Mouse (Mus musculus) kidney, adult 8-10 months (tissue): Measurements from ENCODE around the gene Cyp19a1.

Source experiments
- DNase-seq, 2 experiments: peaks; one replicate each; pipeline ENCODE4 v3.0.0; 2022

Gene Cyp19a1

GRCm38 (mm10) chr9:54268010-54268409, at the start of gene Cyp19a1:
Cyp19a1 (minus strand) TSS chr9:54268110.
- DNase-seq, result no peak

GRCm38 (mm10) chr9:54316363-54316762, 48.5 kb upstream of the Cyp19a1 start:
- no peak for DNase-seq

GRCm38 (mm10) chr9:54308751-54309358, 40.9 kb upstream of the Cyp19a1 start:
- DNase-seq, result no peak

GRCm38 (mm10) chr9:54308209-54308608, 40.3 kb upstream of the Cyp19a1 start:
- no peak for DNase-seq

- DNase-seq, result no peak
These were observed 33.3 kb upstream of the Cyp19a1 start for GRCm38 (mm10) chr9:54301255-54301654.

- DNase-seq, result peak in 1 of 2 experiments; percentile 3
These were observed 31.9 kb upstream of the Cyp19a1 start for GRCm38 (mm10) chr9:54299792-54300191.

GRCm38 (mm10) chr9:54299389-54299788, 31.5 kb upstream of the Cyp19a1 start:
- no peak for DNase-seq

- no peak for DNase-seq
These were observed 19.9 kb upstream of the Cyp19a1 start for GRCm38 (mm10) chr9:54287804-54288203.

- DNase-seq, result no peak
These were observed 18.5 kb upstream of the Cyp19a1 start, which contains the start of gene Gldn for GRCm38 (mm10) chr9:54286331-54286987. Gldn (plus strand) TSS chr9:54286486.

- no peak for DNase-seq
These were observed 11.2 kb upstream of the Cyp19a1 start for GRCm38 (mm10) chr9:54279046-54279589.

GRCm38 (mm10) chr9:54275283-54275682, 7.4 kb upstream of the Cyp19a1 start:
- DNase-seq, result no peak

GRCm38 (mm10) chr9:54270889-54271288, 3.0 kb upstream of the Cyp19a1 start:
- no peak for DNase-seq

GRCm38 (mm10) chr9:54269987-54270386, 2.1 kb upstream of the Cyp19a1 start:
- DNase-seq, result no peak

- no peak for DNase-seq
These were observed 3.2 kb downstream of the Cyp19a1 start for GRCm38 (mm10) chr9:54264754-54265153.

- no peak for DNase-seq
These were observed 22.8 kb downstream of the Cyp19a1 start for GRCm38 (mm10) chr9:54244869-54245665.

GRCm38 (mm10) chr9:54227580-54227979, 40.3 kb downstream of the Cyp19a1 start:
- no peak for DNase-seq

GRCm38 (mm10) chr9:54216511-54216910, 51.4 kb downstream of the Cyp19a1 start:
- no peak for DNase-seq

- DNase-seq, result no peak
These were observed 53.0 kb downstream of the Cyp19a1 start for GRCm38 (mm10) chr9:54214881-54215280.

- DNase-seq, result no peak
These were observed 73.1 kb downstream of the Cyp19a1 start for GRCm38 (mm10) chr9:54194790-54195189.

- DNase-seq, result no peak
These were observed 76.5 kb downstream of the Cyp19a1 start for GRCm38 (mm10) chr9:54191435-54191834.

- DNase-seq, result no peak
These were observed 85.4 kb downstream of the Cyp19a1 start for GRCm38 (mm10) chr9:54182484-54182883.

GRCm38 (mm10) chr9:54181330-54181729, 86.6 kb downstream of the Cyp19a1 start:
- peak in 1 of 2 experiments; percentile 47 for DNase-seq

- DNase-seq, result no peak
These were observed 87.7 kb downstream of the Cyp19a1 start for GRCm38 (mm10) chr9:54180216-54180615.
